Mouse (Mus musculus): ENCODE measurements at regions not wholly inside any gene's neighbourhood (a gene's known extent, or its start where the extent isn't known, plus 50 kb on each side); places are given as distances from the start of the nearest gene placed in this dataset.

- DNase-seq (peak; percentile 3), ATAC-seq (no peak)
- H3K4me3 ChIP-seq (ENCODE audit: low read depth, low read length), result no peak overlapping the region
- H3K27me3 ChIP-seq (ENCODE audit: insufficient read depth, low read length), result no peaks in the 10 kb centered on the region
- TF ChIP-seq CTCF (IDR thresholded peaks at IDR 0.05; ENCODE audit: low read depth), result no peak
- WGBS, result 42% methylated on average over 1 of the region's 1 CpGs
- no peaks in the 10 kb centered on the region for H3K4me1 ChIP-seq (ENCODE audit: insufficient read depth)
- H3K4me2 ChIP-seq (ENCODE audit: low read depth), result no peak overlapping the region
- no peak overlapping the region for H3K9ac ChIP-seq
- no peaks in the 10 kb centered on the region for H3K36me3 ChIP-seq (ENCODE audit: insufficient read depth)
- no peak overlapping the region for H3K27ac ChIP-seq (ENCODE audit: low read depth, low read length)
- H3K9me3 ChIP-seq (ENCODE audit: low read length), result no peaks in the 10 kb centered on the region
These were observed 1445.2 kb upstream of the Pcdh17 start for GRCm38 (mm10) chr14:82998135-82998534.

DNA sequence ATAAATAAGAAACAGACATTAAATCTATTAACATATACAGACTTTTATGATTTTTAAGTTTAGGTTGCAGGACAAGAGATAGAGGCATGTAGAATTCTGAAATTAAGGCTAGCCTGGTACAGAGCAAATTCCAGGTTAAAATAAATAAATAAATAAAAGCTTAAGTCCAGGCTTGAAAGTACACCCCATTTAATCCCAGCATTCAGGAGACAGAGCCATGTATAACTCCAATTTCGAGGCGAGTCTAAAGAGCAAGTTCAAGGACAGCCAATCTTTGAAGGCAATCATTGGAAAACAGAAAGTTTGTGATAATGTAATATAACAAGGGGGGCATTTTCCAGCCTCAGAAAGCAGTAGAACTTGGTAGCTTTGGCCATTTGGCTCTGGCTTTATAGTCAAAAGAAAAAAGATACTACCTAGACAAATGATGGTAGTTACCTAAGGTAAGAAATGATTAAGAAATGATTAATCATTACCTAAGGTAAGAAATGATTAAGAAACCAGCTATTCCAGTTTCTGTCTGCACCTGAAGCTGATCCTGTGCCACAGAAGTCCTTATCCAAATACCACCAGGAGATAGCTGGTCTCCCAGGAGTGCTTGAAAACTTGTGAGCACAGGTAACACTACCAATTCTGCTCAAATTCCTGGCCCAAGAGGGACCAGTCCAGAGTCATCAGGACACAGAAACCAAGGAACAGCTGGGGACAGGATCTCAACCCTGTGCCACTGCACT, 1441.0 kb upstream of the Pcdh17 start:
- Histone ChIP-seq H3K4me1 (ENCODE audit: insufficient read depth) (no peaks in the 10 kb centered on the region), H3K27ac (ENCODE audit: low read depth, low read length) (no peak overlapping the region), H3K27me3 (ENCODE audit: insufficient read depth, low read length) (no peaks in the 10 kb centered on the region), H3K4me3 (ENCODE audit: low read depth, low read length) (no peak overlapping the region), H3K9me3 (ENCODE audit: low read length) (no peaks in the 10 kb centered on the region), H3K4me2 (ENCODE audit: low read depth) (no peak overlapping the region), H3K9ac (no peak overlapping the region), H3K36me3 (ENCODE audit: insufficient read depth) (no peaks in the 10 kb centered on the region)
- no peak for DNase-seq
- ATAC-seq, result no peak
- WGBS, result 90% methylated on average over 2 of the region's 2 CpGs
- TF ChIP-seq CTCF (IDR thresholded peaks at IDR 0.05; ENCODE audit: low read depth), result no peak

DNA sequence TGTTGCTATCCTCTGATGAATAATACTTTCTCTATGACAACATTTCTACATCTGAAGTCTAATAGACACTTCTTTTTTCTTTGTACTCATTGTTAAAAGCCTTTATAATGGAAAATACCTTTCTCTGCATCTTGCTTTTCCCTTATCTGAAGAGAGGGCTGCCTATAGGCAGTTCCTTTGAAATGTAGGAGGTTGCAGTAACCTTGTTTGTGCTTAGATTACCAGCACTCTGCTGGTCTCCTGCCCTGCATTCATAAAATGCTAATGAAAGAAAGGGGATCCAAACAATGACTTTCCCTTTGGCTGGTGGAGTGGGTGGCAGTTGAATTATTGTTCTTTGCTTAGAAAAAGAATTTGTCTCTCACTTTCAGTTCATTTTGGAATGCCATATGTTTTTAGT, 1434.8 kb upstream of the Pcdh17 start:
- no peak overlapping the region for H3K4me2 ChIP-seq (ENCODE audit: low read depth)
- H3K27me3 ChIP-seq (ENCODE audit: insufficient read depth, low read length), result no peaks in the 10 kb centered on the region
- DNase-seq (no peak), ATAC-seq (no peak)
- H3K9ac ChIP-seq, result no peak overlapping the region
- no peaks in the 10 kb centered on the region for H3K9me3 ChIP-seq (ENCODE audit: low read length)
- H3K36me3 ChIP-seq (ENCODE audit: insufficient read depth), result no peaks in the 10 kb centered on the region
- no peaks in the 10 kb centered on the region for H3K4me1 ChIP-seq (ENCODE audit: insufficient read depth)
- no peak for TF ChIP-seq CTCF (IDR thresholded peaks at IDR 0.05; ENCODE audit: low read depth)
- no peak overlapping the region for H3K4me3 ChIP-seq (ENCODE audit: low read depth, low read length)
- no peak overlapping the region for H3K27ac ChIP-seq (ENCODE audit: low read depth, low read length)

DNA sequence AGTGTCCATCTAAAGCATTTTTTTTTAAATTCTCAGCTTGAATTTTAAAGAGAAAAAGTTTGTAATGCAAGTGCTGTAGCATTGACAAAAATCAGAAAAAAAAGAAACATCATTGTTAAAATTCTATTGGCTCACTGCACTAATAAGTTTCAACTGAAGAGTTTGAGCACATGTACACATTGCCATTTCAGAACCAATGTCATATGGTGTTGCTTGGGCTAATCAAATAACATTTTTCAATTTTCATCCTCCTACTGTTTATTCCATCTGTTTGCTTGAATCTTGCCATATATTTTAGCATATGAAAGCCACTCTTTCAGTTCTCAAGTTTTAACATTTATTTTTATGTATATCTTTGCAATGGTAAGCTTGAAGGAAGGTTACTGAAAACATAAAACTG, 1421.5 kb upstream of the Pcdh17 start:
- Histone ChIP-seq H3K4me3 (ENCODE audit: low read depth, low read length) (no peak overlapping the region), H3K36me3 (ENCODE audit: insufficient read depth) (no peaks in the 10 kb centered on the region), H3K4me2 (ENCODE audit: low read depth) (no peak overlapping the region), H3K27me3 (ENCODE audit: insufficient read depth, low read length) (no peaks in the 10 kb centered on the region), H3K9me3 (ENCODE audit: low read length) (no peaks in the 10 kb centered on the region), H3K4me1 (ENCODE audit: insufficient read depth) (no peaks in the 10 kb centered on the region), H3K9ac (no peak overlapping the region), H3K27ac (ENCODE audit: low read depth, low read length) (no peak overlapping the region)
- peak; percentile 6 for DNase-seq
- peak; percentile 43 for ATAC-seq
- TF ChIP-seq CTCF (IDR thresholded peaks at IDR 0.05; ENCODE audit: low read depth), result no peak

All from forebrain, postnatal 0 days (tissue).